Comparison of ENCODE assay signal across 8 mouse cellular contexts in the genomic region with DNA sequence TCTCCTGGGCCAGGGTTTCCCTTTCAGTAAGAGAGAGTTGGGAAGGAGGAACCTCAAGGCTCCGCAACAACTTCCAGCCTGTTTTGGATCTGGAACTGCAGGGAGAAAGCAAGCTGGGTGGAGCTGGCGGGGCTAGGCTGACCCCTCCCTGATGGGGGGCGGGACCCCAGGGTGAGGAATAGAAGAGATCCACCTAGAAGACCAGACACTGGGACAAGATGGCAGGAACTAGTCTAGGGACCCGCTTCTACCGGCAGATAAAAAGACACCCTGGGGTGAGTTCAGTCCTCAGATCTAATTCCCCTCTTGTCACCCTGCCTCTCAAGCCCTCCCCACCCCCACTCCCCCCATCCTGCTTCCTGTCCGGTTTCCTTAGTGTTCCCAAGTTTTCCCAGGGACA. TPM values are rescaled to one million over a fixed set of nuclear protein-coding genes. Genes with fewer than 3 reads are reported as not detected.
DNase-seq lines count a peak whose midpoint lies in the region; ATAC-seq and TF ChIP-seq lines count a peak whose summit lies in the region.

A gene (plus strand): TSS at position 204 of the 400 bp plus-strand sequence.

- no peak for TF ChIP-seq EP300 in heart, postnatal 0 days (IDR thresholded peaks at IDR 0.05; ENCODE audit: low read depth)

- no peak for TF ChIP-seq CTCF in heart, postnatal 0 days (IDR thresholded peaks at IDR 0.05; ENCODE audit: low read depth)
- TF ChIP-seq CTCF in small intestine, adult 2 months (IDR thresholded peaks at IDR 0.05; ENCODE audit: extremely low read depth, insufficient read length, insufficient replicate concordance, low read depth, low read length), result no peak

- H3K36me3 ChIP-seq in erythroblast, embryonic 14.5 days (ENCODE audit: control insufficient read depth), result peaks cover 32% of the 10 kb centered on the region
- H3K36me3 ChIP-seq in embryonic facial prominence, embryonic 14.5 days (ENCODE audit: control insufficient read depth, insufficient read depth, low read length), result peaks cover 28% of the 10 kb centered on the region
- H3K36me3 ChIP-seq in heart, postnatal 0 days (replicated peaks; ENCODE audit: control insufficient read depth, insufficient read depth, low read length), result peaks cover 21% of the 10 kb centered on the region
- H3K36me3 ChIP-seq in liver, embryonic 12.5 days, result peaks cover 30% of the 10 kb centered on the region
- H3K36me3 ChIP-seq in small intestine, adult 2 months (ENCODE audit: control insufficient read depth, insufficient read depth, low read length), result peaks cover 10% of the 10 kb centered on the region

- peaks cover 76% of the 10 kb centered on the region for H3K4me1 ChIP-seq in erythroblast, embryonic 14.5 days (ENCODE audit: control insufficient read depth)
- peaks cover 49% of the 10 kb centered on the region for H3K4me1 ChIP-seq in embryonic facial prominence, embryonic 14.5 days (ENCODE audit: control insufficient read depth, insufficient read depth, low read length)
- H3K4me1 ChIP-seq in heart, postnatal 0 days (ENCODE audit: control insufficient read depth, insufficient read depth), result peaks cover 32% of the 10 kb centered on the region
- H3K4me1 ChIP-seq in liver, embryonic 12.5 days, result peaks cover 89% of the 10 kb centered on the region
- peaks cover 19% of the 10 kb centered on the region for H3K4me1 ChIP-seq in small intestine, adult 2 months (ENCODE audit: control insufficient read depth, insufficient read depth, insufficient read length, low read length)

- no peak for DNase-seq in embryonic facial prominence, embryonic 14.5 days (ENCODE audit: low spot score)
- no peak for DNase-seq in heart, postnatal 0 days (ENCODE audit: low spot score)
- no peak for DNase-seq in thymus, postnatal 14 days
- no peak for DNase-seq in thymus, adult 18-20 months

- 7% methylated on average over 6 of the region's 6 CpGs for WGBS in embryonic facial prominence, embryonic 14.5 days
- 21% methylated on average over 6 of the region's 6 CpGs for WGBS in heart, postnatal 0 days
- WGBS in liver, embryonic 12.5 days (ENCODE audit: insufficient replicate concordance), result 13% methylated on average over 6 of the region's 6 CpGs
- 40% methylated on average over 6 of the region's 6 CpGs for WGBS in small intestine, adult 2 months

- H3K4me3 ChIP-seq in erythroblast, embryonic 14.5 days (replicated peaks), result peak within 1 kb of the TSS; percentile 39
- peak within 1 kb of the TSS; percentile 27 for H3K4me3 ChIP-seq in embryonic facial prominence, embryonic 14.5 days (ENCODE audit: low read depth, low read length)
- H3K4me3 ChIP-seq in heart, postnatal 0 days (ENCODE audit: low read depth, low read length), result peak within 1 kb of the TSS; percentile 32
- peak within 1 kb of the TSS; percentile 46 for H3K4me3 ChIP-seq in liver, embryonic 12.5 days
- 0 out of 2 replicates have a peak within 1 kb of the TSS, but pooled peaks have one; percentile 0 for H3K4me3 ChIP-seq in small intestine, adult 2 months (ENCODE audit: low read depth, low read length)

- ATAC-seq in erythroblast, adult 5-6 weeks (replicated peaks; ENCODE audit: low FRiP score, poor library complexity, severe bottlenecking), result no peak
- ATAC-seq in embryonic facial prominence, embryonic 14.5 days (ENCODE audit: low read depth), result no peak
- ATAC-seq in heart, postnatal 0 days (ENCODE audit: insufficient read depth, low read depth), result no peak
- no peak for ATAC-seq in liver, embryonic 12.5 days

- peak within 1 kb of the TSS; percentile 40; the same call in 1 of the 2 replicates for H3K9ac ChIP-seq in embryonic facial prominence, embryonic 14.5 days (ENCODE audit: low read depth, low read length)
- 0 out of 2 replicates have a peak within 1 kb of the TSS, but pooled peaks have one; percentile 17 for H3K9ac ChIP-seq in heart, postnatal 0 days (replicated peaks; ENCODE audit: low read depth, low read length)
- peak within 1 kb of the TSS; percentile 44 for H3K9ac ChIP-seq in liver, embryonic 12.5 days

- H3K9me3 ChIP-seq in erythroblast, embryonic 14.5 days (ENCODE audit: control insufficient read depth, low read length), result peaks cover 15% of the 10 kb centered on the region; the same call in 1 of the 2 replicates
- no peaks in the 10 kb centered on the region for H3K9me3 ChIP-seq in embryonic facial prominence, embryonic 14.5 days (ENCODE audit: control insufficient read depth, low read length)
- no peaks in the 10 kb centered on the region for H3K9me3 ChIP-seq in heart, postnatal 0 days (replicated peaks; ENCODE audit: control insufficient read depth, low read length)
- H3K9me3 ChIP-seq in liver, embryonic 12.5 days (replicated peaks), result no peaks in the 10 kb centered on the region

- peak within 1 kb of the TSS; percentile 95 for H3K4me2 ChIP-seq in embryonic facial prominence, embryonic 14.5 days (ENCODE audit: low read depth, low read length)
- peak within 1 kb of the TSS; percentile 65 for H3K4me2 ChIP-seq in heart, postnatal 0 days (ENCODE audit: low read depth, low read length)
- H3K4me2 ChIP-seq in liver, embryonic 12.5 days, result peak within 1 kb of the TSS; percentile 81

- H3K27me3 ChIP-seq in erythroblast, embryonic 14.5 days (ENCODE audit: control insufficient read depth), result peaks cover 72% of the 10 kb centered on the region
- peaks cover 69% of the 10 kb centered on the region for H3K27me3 ChIP-seq in embryonic facial prominence, embryonic 14.5 days (replicated peaks; ENCODE audit: control insufficient read depth, insufficient read depth, low read length)
- peaks cover 44% of the 10 kb centered on the region for H3K27me3 ChIP-seq in heart, postnatal 0 days (ENCODE audit: control insufficient read depth, insufficient read depth, low read length)
- peaks cover 81% of the 10 kb centered on the region for H3K27me3 ChIP-seq in liver, embryonic 12.5 days (replicated peaks)
- H3K27me3 ChIP-seq in small intestine, adult 2 months (ENCODE audit: control insufficient read depth, insufficient read depth, low read length), result peaks cover 30% of the 10 kb centered on the region

- no peak within 1 kb of the TSS for H3K27ac ChIP-seq in embryonic facial prominence, embryonic 14.5 days (replicated peaks; ENCODE audit: low read depth, low read length)
- peak within 1 kb of the TSS; percentile 54 for H3K27ac ChIP-seq in heart, postnatal 0 days (ENCODE audit: low read depth)
- no peak within 1 kb of the TSS for H3K27ac ChIP-seq in liver, embryonic 12.5 days
- no peak within 1 kb of the TSS for H3K27ac ChIP-seq in small intestine, adult 2 months (ENCODE audit: insufficient read depth, low read depth, low read length)

- no peak for TF ChIP-seq POLR2A in small intestine, adult 2 months (IDR thresholded peaks at IDR 0.05; ENCODE audit: low read depth, low read length)

RNA-seq across cellular contexts. Expression of the gene that starts here (rescaled TPM):
- 1.1 and 2.6 TPM in 2 replicates for polyA plus RNA-seq in erythroblast, embryonic 14.5 days (2012)
- not detected in 2 replicates for total RNA-seq in erythroblast, adult 5-6 weeks (2015; ENCODE audit: low replicate concordance)
- total RNA-seq in erythroblast, adult 5-6 weeks (2017; ENCODE audit: low replicate concordance), result not detected in 2 replicates
- polyA plus RNA-seq in embryonic facial prominence, embryonic 14.5 days (2014; fragmentation: Nextera tagmentation; extraction: Ambion mirVana), result 57.7 and 91.9 TPM in 2 replicates
- 43.8 and 68.3 TPM in 2 replicates for total RNA-seq in heart, postnatal 0 days (2014; rRNA removed; ENCODE audit: low replicate concordance)
- polyA plus RNA-seq in heart, postnatal 0 days (2015; fragmentation: Nextera tagmentation; extraction: Ambion mirVana), result 46.4 and 47.6 TPM in 2 replicates
- 12.9 and 14.8 TPM in 2 replicates for polyA plus RNA-seq in liver, embryonic 12.5 days (2016; fragmentation: Nextera tagmentation; extraction: Ambion mirVana)
- 3.8 and 5.6 TPM in 2 replicates for polyA plus RNA-seq in small intestine, adult 2 months (2012; rRNA removed)

Comparison
In these comparisons a context has a peak if more than half of its experiments do, and no peak if none do; other contexts are left out.
1. RNA of the gene that starts here (total RNA-seq): 43.8 to 68.3 TPM in heart, postnatal 0 days; not detected in erythroblast, adult 5-6 weeks; every median in the first group is over 10 times any median in the second.
2. Peak in every context shown above with its lines, with median percentiles within 50 percentile points of each other: H3K4me3 ChIP-seq, H3K4me2 ChIP-seq and H3K9ac ChIP-seq.